Mouse (Mus musculus) thymus, adult 2 months (tissue): Measurements from ENCODE around the gene Col11a2. TPM values are rescaled to one million over a fixed set of nuclear protein-coding genes. Genes with fewer than 3 reads are reported as not detected.
A peak's percentile ranks its signal among the peaks of the same experiment; 100 is the strongest.

Experiments
- DNase-seq: peaks from one replicate; pipeline ENCODE4 v3.0.0; 2021
- H3K27ac ChIP-seq: fragments of 200-500 bp; 2 replicates; pipeline ENCODE4 v1.5.1; 2012; ENCODE audit warnings: low read length, control low read depth; ENCODE audit not compliant: control insufficient read depth, insufficient read depth
- H3K27me3 ChIP-seq: fragments of 200-500 bp; 2 replicates; pipeline ENCODE4 v1.6.1; 2012; ENCODE audit warnings: mild to moderate bottlenecking, low read length, moderate library complexity, mixed read lengths; ENCODE audit not compliant: control insufficient read depth, insufficient read depth
- H3K36me3 ChIP-seq: fragments of 200-500 bp; 2 replicates; pipeline ENCODE4 v1.6.1; 2012; ENCODE audit warnings: mild to moderate bottlenecking, low read length, moderate library complexity; ENCODE audit not compliant: control insufficient read depth, insufficient read depth
- H3K4me1 ChIP-seq: fragments of 200-500 bp; replicated peaks from 2 replicates; pipeline ENCODE4 v1.6.1; 2012; ENCODE audit warnings: low read length; ENCODE audit not compliant: control insufficient read depth, insufficient read depth
- H3K4me3 ChIP-seq: fragments of 200-500 bp; 2 replicates; pipeline ENCODE4 v1.5.1; 2012; ENCODE audit warnings: mild to moderate bottlenecking, low read length, control low read depth, moderate library complexity; ENCODE audit not compliant: control insufficient read depth, insufficient read depth
- CTCF ChIP-seq: fragments of 200-500 bp; IDR thresholded peaks from 2 replicates; pipeline ENCODE4 v1.5.1; 2012; ENCODE audit warnings: mild to moderate bottlenecking, control low read depth, low read length, moderate library complexity, borderline replicate concordance; ENCODE audit not compliant: control insufficient read depth, poor library complexity, insufficient read depth; ENCODE audit errors: extremely low read depth
- POLR2A ChIP-seq: fragments of 200-500 bp; IDR thresholded peaks from 2 replicates; pipeline ENCODE4 v1.6.1; 2012; ENCODE audit warnings: mild to moderate bottlenecking, low read length, control low read depth, moderate library complexity; ENCODE audit not compliant: control insufficient read depth, poor library complexity, insufficient read depth; ENCODE audit errors: extremely low read depth
- WGBS: fragments of 180-500 bp; shearing (Covaris S2); methylation state at CpG from one replicate; pipeline ENCODE4 v1.1.7; 2018; 5-methylcytosine and 5-hydroxymethylcytosine counted together
- polyA plus RNA-seq: library from polyadenylated mRNA; depleted of rRNA; stranded (reverse); fragments of >200 nt; gene quantifications from 2 replicates; pipeline ENCODE4 v1.2.3, GENCODE M21; 2012

The Col11a2 gene
- polyA plus RNA-seq, 1 experiment: 11.8 TPM

GRCm38 (mm10) chr17:34098709-34099479, 59.7 kb downstream of the Col11a2 start:
- Histone ChIP-seq H3K4me1 (peaks cover 39% of the 10 kb centered on the region), H3K4me3 (no peak overlapping the region), H3K36me3 (no peaks in the 10 kb centered on the region), H3K27me3 (no peaks in the 10 kb centered on the region), H3K27ac (no peak overlapping the region)
- WGBS: 57% methylated on average over 10 of the region's 10 CpGs
- TF ChIP-seq POLR2A (no peak), CTCF (no peak)
- no peak for DNase-seq

GRCm38 (mm10) chr17:34099531-34099930, 60.3 kb downstream of the Col11a2 start:
- DNase-seq: no peak
- Histone ChIP-seq H3K4me3 (no peak overlapping the region), H3K27ac (no peak overlapping the region), H3K36me3 (no peaks in the 10 kb centered on the region), H3K27me3 (no peaks in the 10 kb centered on the region), H3K4me1 (peaks cover 32% of the 10 kb centered on the region)
- 94% methylated on average over 5 of the region's 5 CpGs for WGBS
- TF ChIP-seq POLR2A (no peak), CTCF (no peak)

- H3K4me1 ChIP-seq: peaks cover 19% of the 10 kb centered on the region
- no peak overlapping the region for H3K27ac ChIP-seq
- no peaks in the 10 kb centered on the region for H3K36me3 ChIP-seq
- H3K4me3 ChIP-seq: no peak overlapping the region
- 23% methylated on average over 5 of the region's 5 CpGs for WGBS
- TF ChIP-seq POLR2A (no peak), CTCF (no peak)
- H3K27me3 ChIP-seq: no peaks in the 10 kb centered on the region
- DNase-seq: no peak
Measured at GRCm38 (mm10) chr17:34101185-34101584, 61.9 kb downstream of the Col11a2 start.

GRCm38 (mm10) chr17:34101604-34102032, 62.4 kb downstream of the Col11a2 start:
- Histone ChIP-seq H3K36me3 (no peaks in the 10 kb centered on the region), H3K27ac (peak overlapping the region; percentile 78), H3K4me1 (peaks cover 19% of the 10 kb centered on the region), H3K4me3 (peak overlapping the region; percentile 63), H3K27me3 (no peaks in the 10 kb centered on the region)
- peak; percentile 97 for DNase-seq
- TF ChIP-seq POLR2A: peak; percentile 45
- TF ChIP-seq CTCF: peak; percentile 78
- under 1% methylated on average over 12 of the region's 12 CpGs for WGBS

GRCm38 (mm10) chr17:34102831-34103230, 63.6 kb downstream of the Col11a2 start:
- DNase-seq: no peak
- WGBS: 3% methylated on average over 6 of the region's 6 CpGs
- Histone ChIP-seq H3K4me3 (no peak overlapping the region), H3K27me3 (no peaks in the 10 kb centered on the region), H3K27ac (peak overlapping the region; percentile 62), H3K36me3 (no peaks in the 10 kb centered on the region), H3K4me1 (peaks cover 16% of the 10 kb centered on the region)
- TF ChIP-seq CTCF: no peak
- TF ChIP-seq POLR2A: no peak

- no peak for TF ChIP-seq CTCF
- TF ChIP-seq POLR2A: no peak
- peaks cover 12% of the 10 kb centered on the region for H3K4me1 ChIP-seq
Measured at GRCm38 (mm10) chr17:34104804-34105203, 65.6 kb downstream of the Col11a2 start.

More at GRCm38 (mm10) chr17:34104804-34105203, 65.6 kb downstream of the Col11a2 start:
- Histone ChIP-seq H3K27ac (no peak overlapping the region), H3K36me3 (no peaks in the 10 kb centered on the region), H3K27me3 (no peaks in the 10 kb centered on the region), H3K4me3 (no peak overlapping the region)
- DNase-seq: no peak
- WGBS: 91% methylated on average over 9 of the region's 9 CpGs
